Mouse (Mus musculus): Measurements from ENCODE around the gene Inpp5b. TPM values are rescaled to one million over a fixed set of nuclear protein-coding genes. Genes with fewer than 3 reads are reported as not detected.

The Inpp5b gene
- total RNA-seq, 2 experiments from 2014 or later, result 8.6 to 11.7 TPM

DNA sequence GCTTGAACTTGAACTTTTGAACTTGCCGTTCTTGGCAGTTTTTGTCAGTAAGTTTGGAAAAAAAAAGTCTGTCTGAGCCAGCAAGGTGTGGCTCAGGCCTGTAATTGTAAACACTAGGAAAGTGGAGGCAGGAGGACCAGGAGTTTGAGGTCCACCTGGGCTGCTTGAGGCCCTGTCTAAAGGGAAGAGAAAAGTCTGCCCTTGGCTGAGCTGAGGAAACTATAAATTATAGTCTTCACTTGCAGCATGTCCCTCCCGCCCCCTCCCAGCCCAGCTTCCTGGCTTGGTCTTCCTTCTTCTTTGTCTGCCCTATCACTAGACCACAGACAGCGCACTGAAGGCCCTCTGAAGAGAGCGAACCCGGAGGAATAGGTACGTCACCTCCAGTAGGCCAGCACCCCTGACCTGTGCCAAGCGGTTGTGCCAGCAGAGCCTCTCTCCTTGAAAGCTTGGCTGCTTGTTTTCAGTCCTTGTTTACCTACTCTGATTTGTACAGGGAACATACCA is 17.7 kb downstream of the Inpp5b start:
- intact Hi-C loops (cut with DNase I), result no loop called here
- no peak for DNase-seq

GRCm38 (mm10) chr4:124761201-124761600 is 19.6 kb downstream of the Inpp5b start:
- intact Hi-C loops (cut with DNase I), result no loop called here
- DNase-seq, result no peak

- DNase-seq, result no peak
- intact Hi-C loops (cut with DNase I), result no loop called here
Observed at GRCm38 (mm10) chr4:124762858-124763452, 21.3 kb downstream of the Inpp5b start.

- no peak for DNase-seq
- intact Hi-C loops (cut with DNase I), result no loop called here
Observed at GRCm38 (mm10) chr4:124765802-124766565, 24.3 kb downstream of the Inpp5b start.

GRCm38 (mm10) chr4:124766566-124766940 is 24.9 kb downstream of the Inpp5b start:
- intact Hi-C loops (cut with DNase I), result no loop called here
- no peak for DNase-seq

- DNase-seq, result no peak
- intact Hi-C loops (cut with DNase I), result no loop called here
Observed at GRCm38 (mm10) chr4:124768963-124769591, 27.4 kb downstream of the Inpp5b start.

DNA sequence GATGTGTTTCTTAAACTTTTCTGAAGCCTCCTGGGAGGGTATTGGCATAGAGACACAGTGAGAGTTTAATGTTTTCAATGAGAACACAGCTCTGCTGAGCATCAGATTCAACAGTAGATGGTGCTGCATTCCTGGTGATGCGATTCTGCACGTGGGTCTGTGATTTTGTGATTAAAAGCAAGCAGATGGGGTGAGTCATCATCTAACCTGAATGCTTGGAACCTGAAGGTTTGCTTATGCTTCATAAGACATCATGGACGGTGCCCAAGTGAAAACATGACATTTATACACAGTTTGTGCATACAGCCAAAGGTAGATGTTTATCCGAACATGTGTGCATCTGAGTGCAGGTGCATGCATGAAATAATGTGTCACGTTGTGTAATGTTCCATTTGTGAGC is 29.0 kb downstream of the Inpp5b start:
- intact Hi-C loops (cut with DNase I), result no loop called here
- no peak for DNase-seq

DNA sequence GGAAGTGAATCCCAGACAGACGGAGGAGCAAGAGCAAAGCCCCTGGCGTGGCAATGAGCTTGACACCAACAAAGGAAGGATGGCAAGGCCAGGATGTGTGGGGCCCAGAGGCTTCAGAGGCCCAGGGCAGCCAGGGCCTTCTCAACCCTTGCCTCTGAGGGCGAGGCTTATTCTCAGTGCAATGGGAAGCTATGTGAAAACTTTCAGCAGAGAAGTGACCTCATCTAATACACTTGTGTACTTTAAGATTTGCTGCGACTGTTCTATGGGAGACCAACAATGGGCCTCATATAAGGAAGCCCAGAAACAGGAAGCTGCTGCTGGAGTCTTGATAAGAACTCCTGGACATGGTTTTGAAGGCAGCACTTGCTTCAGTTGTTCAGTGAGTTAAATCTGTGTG is 30.5 kb downstream of the Inpp5b start:
- DNase-seq, result no peak
- intact Hi-C loops (cut with DNase I), result no loop called here

- no peak for DNase-seq
- intact Hi-C loops (cut with DNase I), result no loop called here
Observed at GRCm38 (mm10) chr4:124773449-124773848, 31.8 kb downstream of the Inpp5b start.

GRCm38 (mm10) chr4:124773995-124774394 is 32.3 kb downstream of the Inpp5b start:
- intact Hi-C loops (cut with DNase I), result no loop called here
- no peak for DNase-seq

GRCm38 (mm10) chr4:124774429-124774828 is 32.8 kb downstream of the Inpp5b start:
- intact Hi-C loops (cut with DNase I), result no loop called here
- DNase-seq, result no peak

- intact Hi-C loops (cut with DNase I), result no loop called here
- DNase-seq, result no peak
Observed at GRCm38 (mm10) chr4:124781361-124781760, 39.7 kb downstream of the Inpp5b start.

DNA sequence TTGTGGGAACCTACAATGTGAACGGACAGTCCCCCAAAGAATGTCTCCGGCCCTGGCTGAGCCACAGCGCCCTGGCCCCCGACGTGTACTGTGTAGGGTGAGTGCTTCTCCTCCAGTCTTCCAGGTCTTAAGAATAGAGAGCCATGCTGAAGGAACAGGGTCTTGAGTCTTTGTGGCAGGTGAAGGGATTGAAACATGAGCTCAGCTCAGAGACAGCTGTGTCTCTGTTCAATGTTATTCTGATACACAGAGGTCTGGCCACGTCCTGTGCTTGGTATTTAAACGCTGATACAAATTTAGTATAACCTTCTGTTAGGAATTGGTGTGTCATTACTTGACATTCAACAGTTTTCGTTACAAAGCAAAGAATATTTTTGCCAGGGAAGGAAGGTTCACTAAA is 40.7 kb downstream of the Inpp5b start:
- no peak for DNase-seq

DNA sequence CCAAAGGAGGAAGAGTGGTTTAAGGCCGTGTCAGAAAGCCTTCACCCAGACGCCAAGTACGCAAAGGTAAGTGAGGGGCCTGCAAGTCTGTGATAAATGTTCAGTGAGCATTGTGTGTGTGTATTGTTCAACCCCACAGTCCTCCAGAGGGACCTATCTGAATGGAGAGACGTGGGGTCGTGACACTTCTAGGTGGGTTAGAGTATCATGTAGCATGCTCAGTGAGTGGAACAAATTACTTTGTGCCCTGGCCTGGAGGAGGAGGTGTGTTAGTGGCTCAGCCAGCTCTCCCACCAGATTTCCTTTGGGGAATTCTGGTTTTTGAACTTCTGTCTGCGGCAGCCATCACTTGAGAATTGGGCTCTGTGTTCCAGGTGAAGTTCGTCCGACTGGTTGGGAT is 42.3 kb downstream of the Inpp5b start:
- intact Hi-C loops (cut with DNase I), result no loop called here

More for the DNA sequence above, 40.7 kb downstream of the Inpp5b start:
- intact Hi-C loops (cut with DNase I), result no loop called here

DNA sequence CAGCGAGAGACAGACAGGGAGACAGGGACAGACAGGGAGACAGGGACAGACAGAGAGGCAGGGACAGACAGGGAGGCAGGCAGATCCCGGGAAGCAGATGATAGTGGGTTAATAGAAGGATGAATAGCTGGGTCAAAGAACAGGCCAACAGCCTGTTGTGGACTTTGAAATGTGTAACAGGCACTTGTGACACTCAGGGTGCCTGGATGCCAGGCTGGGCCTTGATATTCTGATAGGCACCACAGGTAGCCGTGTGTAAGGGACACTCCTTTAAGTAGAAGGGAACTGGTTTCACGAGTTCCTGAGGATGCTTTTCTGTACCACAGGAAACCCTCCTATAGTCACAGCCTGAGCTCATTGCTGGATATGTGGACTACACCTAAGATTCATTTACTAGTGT is 48.4 kb downstream of the Inpp5b start:
- DNase-seq, result no peak
- intact Hi-C loops (cut with DNase I), result no loop called here

More for the DNA sequence above, 42.3 kb downstream of the Inpp5b start:
- DNase-seq, result no peak

- intact Hi-C loops (cut with DNase I), result no loop called here
- DNase-seq, result no peak
Observed at GRCm38 (mm10) chr4:124792114-124792513, 50.5 kb downstream of the Inpp5b start.

- intact Hi-C loops (cut with DNase I), result no loop called here
- no peak for DNase-seq
Observed at GRCm38 (mm10) chr4:124796141-124796540, 54.5 kb downstream of the Inpp5b start.

GRCm38 (mm10) chr4:124796913-124797312 is 55.3 kb downstream of the Inpp5b start:
- no peak for DNase-seq

GRCm38 (mm10) chr4:124801552-124802308 is 60.1 kb downstream of the Inpp5b start, which contains the start of gene Mtf1:
Gene Mtf1 (plus strand): TSS chr4:124802104.
- peak; percentile 85 to 91 for DNase-seq
- intact Hi-C loops (cut with DNase I), result loop anchor here (1.0 kb wide), 2 partner anchors 46 to 87 kb away; partner anchors contain the start of gene Sf3a3

More at GRCm38 (mm10) chr4:124796913-124797312, 55.3 kb downstream of the Inpp5b start:
- intact Hi-C loops (cut with DNase I), result no loop called here

Data from heart, postnatal 36 days (tissue).